Mouse (Mus musculus): ENCODE results near the gene Zfp946.

Zfp946 gene

GRCm38 (mm10) chr17:22423952-22424617 lies at the start of gene Zfp946:
Zfp946 (plus strand) TSS chr17:22424222.
- peak; percentile 91 for DNase-seq (ENCODE audit: low spot score)

- peak; percentile 11 for DNase-seq (ENCODE audit: low spot score)
Measured at GRCm38 (mm10) chr17:22410756-22411155, 13.3 kb upstream of the Zfp946 start.

- DNase-seq (ENCODE audit: low spot score), result peak; percentile 81
Measured at GRCm38 (mm10) chr17:22417510-22417909, 6.5 kb upstream of the Zfp946 start.

GRCm38 (mm10) chr17:22424636-22425354 lies 773 bp downstream of the Zfp946 start:
- peak; percentile 43 for DNase-seq (ENCODE audit: low spot score)

- no peak for DNase-seq (ENCODE audit: low spot score)
Measured at GRCm38 (mm10) chr17:22447684-22448083, 23.7 kb downstream of the Zfp946 start.

- DNase-seq (ENCODE audit: low spot score), result no peak
Measured at GRCm38 (mm10) chr17:22497120-22497519, 73.1 kb downstream of the Zfp946 start.

All from retina, embryonic 14.5 days (tissue).